ENCODE assay signal across 13 mouse cellular contexts in the genomic region with DNA sequence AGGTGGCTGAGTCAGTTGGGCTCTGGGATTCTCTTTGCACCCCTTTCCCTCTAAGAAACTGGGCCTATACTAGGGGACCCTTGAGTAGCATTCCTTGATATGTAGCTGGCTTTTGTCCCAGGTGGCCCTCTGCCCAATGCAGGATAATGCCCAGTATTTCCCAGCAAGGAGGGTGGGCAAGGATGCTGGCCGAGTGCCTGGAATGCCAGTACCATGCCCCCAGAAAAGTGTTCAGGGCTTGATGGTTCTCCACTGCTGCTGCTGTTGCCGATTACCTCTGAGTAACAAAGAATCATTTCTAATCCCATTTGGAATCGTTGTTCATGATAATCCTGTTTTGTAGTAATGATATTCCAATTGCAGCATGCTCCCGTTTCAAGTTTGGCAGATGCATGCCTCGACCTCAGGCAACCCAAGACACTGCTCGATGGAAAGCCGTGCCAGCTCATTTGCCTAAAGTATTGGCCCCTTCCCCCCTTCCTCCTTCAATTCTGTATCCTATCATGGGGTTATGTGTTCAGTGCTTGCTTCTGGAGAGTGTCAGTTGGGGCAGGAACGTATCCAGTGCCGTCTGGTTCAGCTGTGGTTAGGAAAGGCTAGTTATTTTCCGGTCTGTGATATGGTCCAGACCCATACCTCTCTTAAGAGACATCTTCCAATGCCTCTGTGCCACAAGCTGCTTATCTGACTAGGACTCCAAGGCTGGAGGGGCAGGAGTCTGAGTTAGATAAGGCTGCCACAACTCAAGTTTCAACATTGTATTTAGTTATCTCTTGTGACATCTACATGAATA. TPM values are rescaled to one million over a fixed set of nuclear protein-coding genes. Genes with fewer than 3 reads are reported as not detected.
A peak's percentile ranks its signal among the peaks of the same experiment; 100 is the strongest.
DNase-seq lines count a peak whose midpoint lies in the region; ATAC-seq and TF ChIP-seq lines count a peak whose summit lies in the region.
"Had no signal": no experiment of that assay in that cellular context is flagged by ENCODE, and none has a peak within 500 bp of the region (broad histone marks: within the 10 kb centered on the region; RNA-seq: fewer than 3 reads in every experiment).

No protein-coding gene starts in this region.

- peak; percentile 79 for ATAC-seq in forebrain, embryonic 14.5 days
- ATAC-seq in forebrain, embryonic 12.5 days (ENCODE audit: low FRiP score) = no peak
- peak; percentile 39; the same call in 1 of the 2 replicates for ATAC-seq in stomach, embryonic 15.5 days (ENCODE audit: insufficient read depth, low FRiP score, low read depth)
- ATAC-seq in stomach, postnatal 0 days (ENCODE audit: low FRiP score, low TSS enrichment) = no peak
- peak; percentile 96 for ATAC-seq in liver, embryonic 13.5 days (ENCODE audit: low read depth)

- H3K9ac ChIP-seq in forebrain, embryonic 14.5 days (ENCODE audit: low read length) = no peak overlapping the region
- H3K9ac ChIP-seq in forebrain, embryonic 12.5 days = no peak overlapping the region
- no peak overlapping the region for H3K9ac ChIP-seq in stomach, embryonic 15.5 days
- H3K9ac ChIP-seq in stomach, postnatal 0 days (ENCODE audit: low read length) = no peak overlapping the region
- H3K9ac ChIP-seq in liver, embryonic 13.5 days = 0 out of 2 replicates have a peak overlapping the region, but pooled peaks have one; percentile 13
- H3K9ac ChIP-seq: embryonic facial prominence, embryonic 13.5 days; heart, embryonic 15.5 days; midbrain, embryonic 12.5 days had no signal

- no peaks in the 10 kb centered on the region for H3K9me3 ChIP-seq in forebrain, embryonic 14.5 days (replicated peaks; ENCODE audit: control insufficient read depth, low read length)
- no peaks in the 10 kb centered on the region for H3K9me3 ChIP-seq in forebrain, embryonic 12.5 days
- H3K9me3 ChIP-seq in stomach, embryonic 15.5 days = no peaks in the 10 kb centered on the region
- H3K9me3 ChIP-seq in stomach, postnatal 0 days (ENCODE audit: control insufficient read depth, low read length) = no peaks in the 10 kb centered on the region
- H3K9me3 ChIP-seq in liver, embryonic 13.5 days (replicated peaks) = no peaks in the 10 kb centered on the region
- H3K9me3 ChIP-seq: embryonic facial prominence, embryonic 13.5 days; heart, embryonic 15.5 days; midbrain, embryonic 12.5 days had no signal

- H3K36me3 ChIP-seq in forebrain, embryonic 14.5 days (ENCODE audit: control insufficient read depth, insufficient read depth, low read length) = no peaks in the 10 kb centered on the region
- H3K36me3 ChIP-seq in forebrain, embryonic 12.5 days (replicated peaks) = no peaks in the 10 kb centered on the region
- H3K36me3 ChIP-seq in stomach, embryonic 15.5 days = no peaks in the 10 kb centered on the region
- H3K36me3 ChIP-seq in stomach, postnatal 0 days (ENCODE audit: control insufficient read depth, insufficient read depth, low read length) = no peaks in the 10 kb centered on the region
- no peaks in the 10 kb centered on the region for H3K36me3 ChIP-seq in liver, embryonic 13.5 days
- H3K36me3 ChIP-seq: embryonic facial prominence, embryonic 13.5 days; heart, embryonic 15.5 days had no signal

- H3K27ac ChIP-seq in forebrain, embryonic 14.5 days (ENCODE audit: low read depth, low read length) = no peak overlapping the region
- no peak overlapping the region for H3K27ac ChIP-seq in forebrain, embryonic 12.5 days
- H3K27ac ChIP-seq in stomach, embryonic 15.5 days = no peak overlapping the region
- H3K27ac ChIP-seq in stomach, postnatal 0 days (replicated peaks) = no peak overlapping the region
- peak overlapping the region; percentile 51 for H3K27ac ChIP-seq in liver, embryonic 13.5 days
- H3K27ac ChIP-seq: embryonic facial prominence, embryonic 13.5 days; heart, embryonic 15.5 days; midbrain, embryonic 12.5 days had no signal

- peak; percentile 70 for DNase-seq in forebrain, embryonic 14.5 days (ENCODE audit: low spot score)
- no peak for DNase-seq in stomach, postnatal 0 days (ENCODE audit: low spot score)
- peak; percentile 52 for DNase-seq in liver, embryonic 13.5 days
- no peak for DNase-seq in testis, postnatal 10 days (ENCODE audit: low spot score)
- no peak for DNase-seq in left cerebral cortex, postnatal 14 days (ENCODE audit: low spot score in 2 of 2)
- DNase-seq in urinary bladder, postnatal 10 days (ENCODE audit: low spot score) = no peak
- DNase-seq: kidney, adult 11 months; thymus, postnatal 4 days had no signal

- H3K4me2 ChIP-seq in forebrain, embryonic 14.5 days (ENCODE audit: low read length) = no peak overlapping the region
- no peak overlapping the region for H3K4me2 ChIP-seq in forebrain, embryonic 12.5 days
- no peak overlapping the region for H3K4me2 ChIP-seq in stomach, embryonic 15.5 days
- H3K4me2 ChIP-seq in stomach, postnatal 0 days (replicated peaks; ENCODE audit: low read depth) = no peak overlapping the region
- peak overlapping the region; percentile 28 for H3K4me2 ChIP-seq in liver, embryonic 13.5 days
- H3K4me2 ChIP-seq: embryonic facial prominence, embryonic 13.5 days; heart, embryonic 15.5 days; midbrain, embryonic 12.5 days had no signal

- H3K4me1 ChIP-seq in forebrain, embryonic 14.5 days (ENCODE audit: control insufficient read depth, insufficient read depth, low read length) = no peaks in the 10 kb centered on the region
- H3K4me1 ChIP-seq in forebrain, embryonic 12.5 days = no peaks in the 10 kb centered on the region
- no peaks in the 10 kb centered on the region for H3K4me1 ChIP-seq in stomach, embryonic 15.5 days
- H3K4me1 ChIP-seq in stomach, postnatal 0 days (replicated peaks; ENCODE audit: control insufficient read depth, insufficient read depth) = no peaks in the 10 kb centered on the region
- peaks cover 27% of the 10 kb centered on the region for H3K4me1 ChIP-seq in liver, embryonic 13.5 days (replicated peaks)

- no peaks in the 10 kb centered on the region for H3K27me3 ChIP-seq in forebrain, embryonic 14.5 days (replicated peaks; ENCODE audit: control insufficient read depth, insufficient read depth, low read length)
- no peaks in the 10 kb centered on the region for H3K27me3 ChIP-seq in forebrain, embryonic 12.5 days
- no peaks in the 10 kb centered on the region for H3K27me3 ChIP-seq in stomach, embryonic 15.5 days (replicated peaks)
- H3K27me3 ChIP-seq in stomach, postnatal 0 days (ENCODE audit: control insufficient read depth, insufficient read depth, low read length) = no peaks in the 10 kb centered on the region
- no peaks in the 10 kb centered on the region for H3K27me3 ChIP-seq in liver, embryonic 13.5 days
- H3K27me3 ChIP-seq: embryonic facial prominence, embryonic 13.5 days; heart, embryonic 15.5 days; midbrain, embryonic 12.5 days had no signal

- intact Hi-C loops in left cerebral cortex, postnatal 14 days (cut with DNase I) = no loop called here

- TF ChIP-seq CTCF in stomach, postnatal 0 days (IDR thresholded peaks at IDR 0.05; ENCODE audit: low read depth) = no peak

- no peak overlapping the region for H3K4me3 ChIP-seq in forebrain, embryonic 14.5 days (ENCODE audit: low read depth, low read length)
- no peak overlapping the region for H3K4me3 ChIP-seq in forebrain, embryonic 12.5 days (replicated peaks)
- no peak overlapping the region for H3K4me3 ChIP-seq in stomach, embryonic 15.5 days (replicated peaks)
- no peak overlapping the region for H3K4me3 ChIP-seq in stomach, postnatal 0 days (ENCODE audit: low read depth, low read length)
- H3K4me3 ChIP-seq in liver, embryonic 13.5 days (replicated peaks) = no peak overlapping the region
- H3K4me3 ChIP-seq: embryonic facial prominence, embryonic 13.5 days; heart, embryonic 15.5 days; midbrain, embryonic 12.5 days had no signal

- no peak for TF ChIP-seq EP300 in stomach, postnatal 0 days (optimal IDR thresholded peaks at IDR 0.05)

- 49% methylated on average over 10 of the region's 10 CpGs for WGBS in forebrain, embryonic 14.5 days
- 86% methylated on average over 10 of the region's 10 CpGs for WGBS in forebrain, embryonic 12.5 days
- WGBS in stomach, embryonic 15.5 days = 68% methylated on average over 10 of the region's 10 CpGs
- 76% methylated on average over 10 of the region's 10 CpGs for WGBS in stomach, postnatal 0 days
- 38% methylated on average over 10 of the region's 10 CpGs for WGBS in liver, embryonic 13.5 days (ENCODE audit: insufficient replicate concordance)

RNA-seq across cellular contexts. Expression of a gene that starts 33.7 kb away (rescaled TPM):
- polyA plus RNA-seq in forebrain, embryonic 14.5 days (2014; fragmentation: Nextera tagmentation; extraction: Ambion mirVana) = 31.9 and 44.1 TPM in 2 replicates
- 38.2 and 43.9 TPM in 2 replicates for polyA plus RNA-seq in forebrain, embryonic 12.5 days (2016; fragmentation: Nextera tagmentation; extraction: Ambion mirVana)
- polyA plus RNA-seq in stomach, embryonic 15.5 days (2015; fragmentation: Nextera tagmentation; extraction: Ambion mirVana) = 53.1 and 56.0 TPM in 2 replicates
- polyA plus RNA-seq in stomach, postnatal 0 days (2015; fragmentation: Nextera tagmentation; extraction: Ambion mirVana) = 38.6 and 40.2 TPM in 2 replicates
- 30.3 and 31.9 TPM in 2 replicates for polyA plus RNA-seq in liver, embryonic 13.5 days (2015; fragmentation: Nextera tagmentation; extraction: Ambion mirVana)
- 10 to 100 TPM; 47.6 to 50.4 TPM for total RNA-seq in left cerebral cortex, postnatal 14 days (2021)

Comparison
In these comparisons a context has a peak if more than half of its experiments do, and no peak if none do; other contexts are left out.
1. ATAC-seq: peak in forebrain, embryonic 14.5 days (single experiment), stomach, embryonic 15.5 days (single experiment) and liver, embryonic 13.5 days (single experiment); none in forebrain, embryonic 12.5 days (single experiment) and stomach, postnatal 0 days (single experiment).
2. DNase-seq: peak in forebrain, embryonic 14.5 days (single experiment) and liver, embryonic 13.5 days (single experiment); none in stomach, postnatal 0 days (single experiment), testis, postnatal 10 days (single experiment), left cerebral cortex, postnatal 14 days (0 of 2) and urinary bladder, postnatal 10 days (single experiment).